Mouse (Mus musculus): ENCODE measurements around the gene Cbr3. TPM values are rescaled to one million over a fixed set of nuclear protein-coding genes. Genes with fewer than 3 reads are reported as not detected.
"Not testable (repeated sequence)": the region's sequence is repeated elsewhere in the genome, so short reads cannot be mapped to it uniquely, and the experiment has no call there.

The Cbr3 gene
- polyA plus RNA-seq, 1 experiment from 2014 or later, result 4.1 TPM

GRCm38 (mm10) chr16:93679165-93679564 lies 3.9 kb upstream of the Cbr3 start:
- ATAC-seq, result no peak
- WGBS, result 59% methylated on average over 9 of the region's 9 CpGs
- H3K9me3 ChIP-seq (ENCODE audit: control insufficient read depth, low read length), result no peaks in the 10 kb centered on the region
- H3K27ac ChIP-seq (ENCODE audit: low read depth, low read length), result no peak overlapping the region
- no peaks in the 10 kb centered on the region for H3K36me3 ChIP-seq (ENCODE audit: control insufficient read depth, insufficient read depth, low read length)
- H3K4me3 ChIP-seq (ENCODE audit: low read length), result no peak overlapping the region
- peaks cover 15% of the 10 kb centered on the region for H3K4me1 ChIP-seq (ENCODE audit: control insufficient read depth, insufficient read depth, low read depth, low read length)
- no peak overlapping the region for H3K4me2 ChIP-seq (ENCODE audit: low read length)
- H3K27me3 ChIP-seq (replicated peaks; ENCODE audit: control insufficient read depth, insufficient read depth, low read length), result peaks cover 14% of the 10 kb centered on the region
- no peak overlapping the region for H3K9ac ChIP-seq (ENCODE audit: low read depth, low read length)

- Histone ChIP-seq H3K4me3 (ENCODE audit: low read length) (peak overlapping the region; percentile 47), H3K9me3 (ENCODE audit: control insufficient read depth, low read length) (no peaks in the 10 kb centered on the region), H3K27me3 (replicated peaks; ENCODE audit: control insufficient read depth, insufficient read depth, low read length) (peaks cover 22% of the 10 kb centered on the region), H3K9ac (ENCODE audit: low read depth, low read length) (no peak overlapping the region), H3K27ac (ENCODE audit: low read depth, low read length) (no peak overlapping the region), H3K4me2 (ENCODE audit: low read length) (peak overlapping the region; percentile 84), H3K4me1 (ENCODE audit: control insufficient read depth, insufficient read depth, low read depth, low read length) (peaks cover 15% of the 10 kb centered on the region), H3K36me3 (ENCODE audit: control insufficient read depth, insufficient read depth, low read length) (no peaks in the 10 kb centered on the region)
- 31% methylated on average over 13 of the region's 13 CpGs for WGBS
- ATAC-seq, result no peak
Observed at GRCm38 (mm10) chr16:93682156-93682688, 793 bp upstream of the Cbr3 start.

GRCm38 (mm10) chr16:93683508-93684236 lies 657 bp downstream of the Cbr3 start:
- peak overlapping the region; percentile 64 for H3K9ac ChIP-seq (ENCODE audit: low read depth, low read length)
- H3K27ac ChIP-seq (ENCODE audit: low read depth, low read length), result no peak overlapping the region
- peak overlapping the region; percentile 47 for H3K4me3 ChIP-seq (ENCODE audit: low read length)
- peak overlapping the region; percentile 84 for H3K4me2 ChIP-seq (ENCODE audit: low read length)
- peaks cover 15% of the 10 kb centered on the region for H3K4me1 ChIP-seq (ENCODE audit: control insufficient read depth, insufficient read depth, low read depth, low read length)
- no peaks in the 10 kb centered on the region for H3K36me3 ChIP-seq (ENCODE audit: control insufficient read depth, insufficient read depth, low read length)
- 1% methylated on average over 53 of the region's 53 CpGs for WGBS
- peaks cover 22% of the 10 kb centered on the region for H3K27me3 ChIP-seq (replicated peaks; ENCODE audit: control insufficient read depth, insufficient read depth, low read length)
- ATAC-seq, result 0 out of 2 replicates have a peak, but pooled peaks have one; percentile 48
- H3K9me3 ChIP-seq (ENCODE audit: control insufficient read depth, low read length), result no peaks in the 10 kb centered on the region

GRCm38 (mm10) chr16:93684441-93684840 lies 1.4 kb downstream of the Cbr3 start:
- Histone ChIP-seq H3K9me3 (ENCODE audit: control insufficient read depth, low read length) (no peaks in the 10 kb centered on the region), H3K9ac (ENCODE audit: low read depth, low read length) (no peak overlapping the region), H3K4me1 (ENCODE audit: control insufficient read depth, insufficient read depth, low read depth, low read length) (peaks cover 15% of the 10 kb centered on the region), H3K27me3 (replicated peaks; ENCODE audit: control insufficient read depth, insufficient read depth, low read length) (peaks cover 22% of the 10 kb centered on the region), H3K36me3 (ENCODE audit: control insufficient read depth, insufficient read depth, low read length) (no peaks in the 10 kb centered on the region), H3K27ac (ENCODE audit: low read depth, low read length) (no peak overlapping the region), H3K4me3 (ENCODE audit: low read length) (no peak overlapping the region), H3K4me2 (ENCODE audit: low read length) (peak overlapping the region; percentile 84)
- ATAC-seq, result no peak
- 37% methylated on average over 7 of the region's 7 CpGs for WGBS

- peaks cover 22% of the 10 kb centered on the region for H3K27me3 ChIP-seq (replicated peaks; ENCODE audit: control insufficient read depth, insufficient read depth, low read length)
Observed at GRCm38 (mm10) chr16:93685783-93686182, 2.8 kb downstream of the Cbr3 start.

GRCm38 (mm10) chr16:93686421-93686820 lies 3.4 kb downstream of the Cbr3 start:
- Histone ChIP-seq H3K9ac (ENCODE audit: low read depth, low read length) (no peak overlapping the region), H3K4me1 (ENCODE audit: control insufficient read depth, insufficient read depth, low read depth, low read length) (peaks cover 15% of the 10 kb centered on the region), H3K4me3 (ENCODE audit: low read length) (no peak overlapping the region), H3K9me3 (ENCODE audit: control insufficient read depth, low read length) (no peaks in the 10 kb centered on the region), H3K27ac (ENCODE audit: low read depth, low read length) (no peak overlapping the region), H3K36me3 (ENCODE audit: control insufficient read depth, insufficient read depth, low read length) (no peaks in the 10 kb centered on the region), H3K27me3 (replicated peaks; ENCODE audit: control insufficient read depth, insufficient read depth, low read length) (peaks cover 16% of the 10 kb centered on the region), H3K4me2 (ENCODE audit: low read length) (no peak overlapping the region)
- ATAC-seq, result no peak
- WGBS, result 79% methylated on average over 6 of the region's 7 CpGs

More at GRCm38 (mm10) chr16:93685783-93686182, 2.8 kb downstream of the Cbr3 start:
- not testable (repeated sequence) for H3K9ac ChIP-seq (ENCODE audit: low read depth, low read length); H3K36me3 ChIP-seq (ENCODE audit: control insufficient read depth, insufficient read depth, low read length); H3K4me3 ChIP-seq (ENCODE audit: low read length); H3K27ac ChIP-seq (ENCODE audit: low read depth, low read length); H3K4me2 ChIP-seq (ENCODE audit: low read length); H3K9me3 ChIP-seq (ENCODE audit: control insufficient read depth, low read length); ATAC-seq
- 94% methylated on average over 3 of the region's 3 CpGs for WGBS
- peaks cover 15% of the 10 kb centered on the region for H3K4me1 ChIP-seq (ENCODE audit: control insufficient read depth, insufficient read depth, low read depth, low read length)

GRCm38 (mm10) chr16:93686945-93687344 lies 3.9 kb downstream of the Cbr3 start:
- H3K27ac ChIP-seq (ENCODE audit: low read depth, low read length), result no peak overlapping the region
- no peak overlapping the region for H3K4me3 ChIP-seq (ENCODE audit: low read length)
- no peak overlapping the region for H3K9ac ChIP-seq (ENCODE audit: low read depth, low read length)
- no peak overlapping the region for H3K4me2 ChIP-seq (ENCODE audit: low read length)
- no peak; the same call in 1 of the 2 replicates for ATAC-seq
- H3K4me1 ChIP-seq (ENCODE audit: control insufficient read depth, insufficient read depth, low read depth, low read length), result peaks cover 15% of the 10 kb centered on the region
- H3K9me3 ChIP-seq (ENCODE audit: control insufficient read depth, low read length), result no peaks in the 10 kb centered on the region
- peaks cover 11% of the 10 kb centered on the region for H3K27me3 ChIP-seq (replicated peaks; ENCODE audit: control insufficient read depth, insufficient read depth, low read length)
- H3K36me3 ChIP-seq (ENCODE audit: control insufficient read depth, insufficient read depth, low read length), result no peaks in the 10 kb centered on the region
- WGBS, result 49% methylated on average over 5 of the region's 5 CpGs

- WGBS, result 78% methylated on average over 6 of the region's 6 CpGs
Observed at GRCm38 (mm10) chr16:93691206-93691841, 8.3 kb downstream of the Cbr3 start.

GRCm38 (mm10) chr16:93692744-93693143 lies 9.7 kb downstream of the Cbr3 start:
- Histone ChIP-seq H3K36me3 (ENCODE audit: control insufficient read depth, insufficient read depth, low read length) (no peaks in the 10 kb centered on the region), H3K4me1 (ENCODE audit: control insufficient read depth, insufficient read depth, low read depth, low read length) (no peaks in the 10 kb centered on the region), H3K27me3 (replicated peaks; ENCODE audit: control insufficient read depth, insufficient read depth, low read length) (no peaks in the 10 kb centered on the region), H3K9me3 (ENCODE audit: control insufficient read depth, low read length) (no peaks in the 10 kb centered on the region), H3K4me3 (ENCODE audit: low read length) (no peak overlapping the region), H3K4me2 (ENCODE audit: low read length) (no peak overlapping the region), H3K9ac (ENCODE audit: low read depth, low read length) (no peak overlapping the region), H3K27ac (ENCODE audit: low read depth, low read length) (no peak overlapping the region)
- WGBS, result 73% methylated on average over 2 of the region's 2 CpGs
- ATAC-seq, result no peak

More at GRCm38 (mm10) chr16:93691206-93691841, 8.3 kb downstream of the Cbr3 start:
- no peak overlapping the region for H3K4me2 ChIP-seq (ENCODE audit: low read length)
- H3K27me3 ChIP-seq (replicated peaks; ENCODE audit: control insufficient read depth, insufficient read depth, low read length), result no peaks in the 10 kb centered on the region
- H3K9me3 ChIP-seq (ENCODE audit: control insufficient read depth, low read length), result no peaks in the 10 kb centered on the region
- no peak overlapping the region for H3K4me3 ChIP-seq (ENCODE audit: low read length)
- no peak for ATAC-seq
- no peaks in the 10 kb centered on the region for H3K4me1 ChIP-seq (ENCODE audit: control insufficient read depth, insufficient read depth, low read depth, low read length)
- H3K9ac ChIP-seq (ENCODE audit: low read depth, low read length), result no peak overlapping the region
- no peaks in the 10 kb centered on the region for H3K36me3 ChIP-seq (ENCODE audit: control insufficient read depth, insufficient read depth, low read length)
- no peak overlapping the region for H3K27ac ChIP-seq (ENCODE audit: low read depth, low read length)
